Mouse (Mus musculus): ENCODE measurements around the gene Adamts20.

- TF ChIP-seq POLR2A (IDR thresholded peaks at IDR 0.05; ENCODE audit: borderline replicate concordance, extremely low read depth, low read depth, low read length) (no peak), CTCF (IDR thresholded peaks at IDR 0.05; ENCODE audit: insufficient read depth, low read length) (no peak)
Measured at GRCm38 (mm10) chr15:94255538-94255937, 209.7 kb downstream of the Adamts20 start.

Data from lung, adult 2 months (tissue).